Mouse (Mus musculus) CH12.LX (cell line): Measurements from ENCODE around the gene Btbd7. TPM values are rescaled to one million over a fixed set of nuclear protein-coding genes. Genes with fewer than 3 reads are reported as not detected.

Experiments used
- DNase-seq: peaks from one replicate; pipeline ENCODE4 v3.0.0-alpha.2; 2013; ENCODE audit errors: extremely low read depth
- H3K27ac ChIP-seq: 2 replicates; pipeline ENCODE4 v1.5.1; 2012; ENCODE audit warnings: low read depth, mild to moderate bottlenecking, control low read depth, moderate library complexity; ENCODE audit not compliant: insufficient read depth
- H3K27me3 ChIP-seq: replicated peaks from 2 replicates; pipeline ENCODE3; 2012; ENCODE audit warnings: inconsistent platforms
- H3K36me3 ChIP-seq, 2 experiments: replicated peaks in 1 of 2; 2 replicates each; pipeline versions ENCODE3 to v1.6.1; 2012; ENCODE audit warnings: inconsistent platforms in 1 of 2, low read length in 1 of 2, mild to moderate bottlenecking in 1 of 2, mixed read lengths in 1 of 2, moderate library complexity in 1 of 2; ENCODE audit not compliant: control insufficient read depth in 1 of 2, insufficient read depth in 1 of 2
- H3K4me1 ChIP-seq, 2 experiments: 2 replicates each; pipeline ENCODE4 v1.6.1; 2012; ENCODE audit warnings: inconsistent platforms in 1 of 2, moderate library complexity in 1 of 2; ENCODE audit not compliant: insufficient read depth in 2 of 2, control insufficient read depth in 1 of 2
- H3K4me2 ChIP-seq: 2 replicates; pipeline ENCODE4 v1.6.1; 2012; ENCODE audit warnings: low read depth, mild to moderate bottlenecking, control low read depth; ENCODE audit not compliant: poor library complexity, insufficient read depth, severe bottlenecking
- H3K4me3 ChIP-seq, 3 experiments: fragments of 150-350 bp in 1 of 3; sonication (generic) in 1 of 3; replicated peaks in 1 of 3; 2 replicates each; pipeline versions ENCODE3 to v1.5.1; 2011 to 2012; ENCODE audit warnings: low read depth in 2 of 3, low read length in 2 of 3, mild to moderate bottlenecking in 2 of 3, moderate library complexity in 2 of 3, control low read depth in 1 of 3, improper control_type of control experiment in 1 of 3, inconsistent platforms in 1 of 3, mixed read lengths in 1 of 3; ENCODE audit not compliant: poor library complexity in 1 of 3
- H3K79me2 ChIP-seq: replicated peaks from 2 replicates; pipeline ENCODE4 v1.6.1; 2012; ENCODE audit warnings: mild to moderate bottlenecking, moderate library complexity; ENCODE audit not compliant: control insufficient read depth, poor library complexity, insufficient read depth, severe bottlenecking; ENCODE audit errors: extremely low read depth
- H3K9ac ChIP-seq: 2 replicates; pipeline ENCODE4 v1.6.1; 2012; ENCODE audit warnings: low read depth, mild to moderate bottlenecking, control low read depth, moderate library complexity; ENCODE audit not compliant: insufficient read depth
- H3K9me3 ChIP-seq: replicated peaks from 2 replicates; pipeline ENCODE3; 2012; ENCODE audit warnings: low read length, inconsistent platforms, mixed read lengths
- CHD2 ChIP-seq: IDR thresholded peaks from 2 replicates; pipeline ENCODE4 v1.6.1; 2011; ENCODE audit warnings: low read length, improper control_type of control experiment
- CTCF ChIP-seq, 2 experiments: IDR thresholded peaks in 1 of 2; conservative IDR thresholded peaks in 1 of 2; 2 replicates each; pipeline ENCODE4 v1.5.1; 2011 to 2012; ENCODE audit warnings: low read depth in 2 of 2, low read length in 2 of 2, improper control_type of control experiment in 1 of 2, inconsistent platforms in 1 of 2, mild to moderate bottlenecking in 1 of 2, moderate library complexity in 1 of 2
- EP300 ChIP-seq: IDR thresholded peaks from 2 replicates; pipeline ENCODE4 v1.6.1; 2011; ENCODE audit warnings: low read length, improper control_type of control experiment
- ETS1 ChIP-seq: conservative IDR thresholded peaks from 2 replicates; pipeline ENCODE4 v1.6.1; 2012; ENCODE audit warnings: low read depth, mild to moderate bottlenecking, inconsistent platforms, low read length, improper control_type of control experiment, moderate library complexity
- GABPA ChIP-seq: IDR thresholded peaks from 2 replicates; pipeline ENCODE4 v1.6.1; 2012; ENCODE audit warnings: low read depth, low read length, improper control_type of control experiment, inconsistent platforms; ENCODE audit not compliant: insufficient replicate concordance
- MAX ChIP-seq: IDR thresholded peaks from 2 replicates; pipeline ENCODE4 v1.6.1; 2011; ENCODE audit warnings: low read length, improper control_type of control experiment
- MAZ ChIP-seq: IDR thresholded peaks from 2 replicates; pipeline ENCODE4 v1.6.1; 2012; ENCODE audit warnings: low read depth, mild to moderate bottlenecking, inconsistent platforms, low read length, improper control_type of control experiment, moderate library complexity
- MEF2A ChIP-seq: IDR thresholded peaks from 2 replicates; pipeline ENCODE4 v1.6.1; 2014; ENCODE audit warnings: low read depth, mild to moderate bottlenecking, inconsistent platforms, low read length, improper control_type of control experiment, borderline replicate concordance
- MXI1 ChIP-seq: IDR thresholded peaks from 2 replicates; pipeline ENCODE4 v1.6.1; 2011; ENCODE audit warnings: mild to moderate bottlenecking, low read depth, low read length, improper control_type of control experiment
- MYC ChIP-seq: IDR thresholded peaks from 2 replicates; pipeline ENCODE4 v1.6.1; 2011; ENCODE audit warnings: low read depth, mild to moderate bottlenecking, improper control_type of control experiment, low read length
- NELFE ChIP-seq: IDR thresholded peaks from 2 replicates; pipeline ENCODE4 v1.6.1; 2011; ENCODE audit warnings: low read depth, low read length, improper control_type of control experiment
- NRF1 ChIP-seq: IDR thresholded peaks from 2 replicates; pipeline ENCODE4 v1.6.1; 2014; ENCODE audit warnings: low read depth, mild to moderate bottlenecking, inconsistent platforms, low read length, improper control_type of control experiment, moderate library complexity
- POLR2A ChIP-seq: IDR thresholded peaks from 2 replicates; pipeline ENCODE4 v1.6.1; 2011; ENCODE audit warnings: low read depth, mild to moderate bottlenecking, improper control_type of control experiment, low read length
- POLR2AphosphoS2 ChIP-seq: IDR thresholded peaks from 2 replicates; pipeline ENCODE4 v1.6.1; 2011; ENCODE audit warnings: low read depth, low read length, improper control_type of control experiment
- RAD21 ChIP-seq: IDR thresholded peaks from 2 replicates; pipeline ENCODE4 v1.6.1; 2011; ENCODE audit warnings: low read depth, mild to moderate bottlenecking, low read length, improper control_type of control experiment, moderate library complexity
- SIN3A ChIP-seq: IDR thresholded peaks from 2 replicates; pipeline ENCODE4 v1.6.1; 2012; ENCODE audit warnings: low read length, improper control_type of control experiment, inconsistent platforms
- SMC3 ChIP-seq: IDR thresholded peaks from 2 replicates; pipeline ENCODE4 v1.6.1; 2011; ENCODE audit warnings: low read depth, low read length, improper control_type of control experiment
- TCF12 ChIP-seq: IDR thresholded peaks from 2 replicates; pipeline ENCODE4 v1.6.1; 2014; ENCODE audit warnings: low read depth, mild to moderate bottlenecking, inconsistent platforms, low read length, improper control_type of control experiment
- UBTF ChIP-seq: IDR thresholded peaks from 2 replicates; pipeline ENCODE4 v1.6.1; 2012; ENCODE audit warnings: low read depth, mild to moderate bottlenecking, inconsistent platforms, low read length, improper control_type of control experiment, moderate library complexity
- ZC3H11A ChIP-seq: IDR thresholded peaks from 2 replicates; pipeline ENCODE4 v1.6.1; 2012; ENCODE audit warnings: low read depth, mild to moderate bottlenecking, inconsistent platforms, low read length, improper control_type of control experiment
- ZKSCAN1 ChIP-seq: IDR thresholded peaks from 2 replicates; pipeline ENCODE4 v1.6.1; 2012; ENCODE audit warnings: low read depth, inconsistent platforms, low read length, improper control_type of control experiment, borderline replicate concordance
- dilution Hi-C: fragments of 300-500 bp; cut with MboI; formaldehyde crosslinking; loops from 2 replicates; pipeline ENCODE4 v1.14.3; 2020; ENCODE audit warnings: low sequenced_read_pairs; ENCODE audit not compliant: extremely low pct_unique_long_range_greater_than_20kb, extremely low pct_ligation_motif_present
- in situ Hi-C: fragments of 300-500 bp; cut with MboI; formaldehyde crosslinking; loops from 3 replicates; pipeline ENCODE4 v1.14.3; 2019; ENCODE audit warnings: low sequenced_read_pairs, low pct_ligation_motif_present, low pct_unique_long_range_greater_than_20kb, mixed read lengths
- polyA plus RNA-seq: library from polyadenylated mRNA; unstranded; fragments of >175 nt; gene quantifications from 2 replicates; pipeline ENCODE4 v1.2.1, GENCODE M21; 2012; ENCODE audit warnings: low read depth; ENCODE audit not compliant: insufficient read length
- total RNA-seq, 2 experiments: library from RNA; depleted of rRNA; stranded (reverse); fragments of 300-350 nt in 1 of 2; fragments of >200 nt in 1 of 2; gene quantifications; 2 replicates each; pipeline ENCODE4 v1.2.3; 2012 to 2014

Gene Btbd7
- total and polyA plus RNA-seq, 3 experiments, result 3.6 to 7.2 (median 5.1) TPM

- H3K4me3 ChIP-seq, result no peak overlapping the region
- H3K27me3 ChIP-seq, result no peaks in the 10 kb centered on the region
- H3K4me1 ChIP-seq, result peaks cover 2 to 25% of the 10 kb centered on the region in 2 experiments; a peak in 3 of 4 replicates
- peaks cover 2% of the 10 kb centered on the region for H3K9me3 ChIP-seq
- dilution Hi-C loops (no loop called here), in situ Hi-C loops (no loop called here)
- no peak overlapping the region for H3K27ac ChIP-seq
- no peak overlapping the region for H3K9ac ChIP-seq
- no peaks in the 10 kb centered on the region; the same call in 1 of the 2 replicates for H3K79me2 ChIP-seq
- TF ChIP-seq MAZ, result no peak
- peak in 1 of 2 experiments; percentile 60; a peak in 2 of 4 replicates for TF ChIP-seq CTCF (conservative IDR thresholded peaks at IDR 0.05 in 1 of 2, IDR thresholded peaks at IDR 0.05 in 1 of 2; ENCODE audit: low read depth in 2 of 2, low read length in 2 of 2)
- TF ChIP-seq ZKSCAN1, result no peak
- no peak for TF ChIP-seq SIN3A
- no peak for TF ChIP-seq MAX
- no peak for TF ChIP-seq ETS1
- no peak for TF ChIP-seq NRF1
- TF ChIP-seq RAD21, result peak; percentile 57
- TF ChIP-seq POLR2AphosphoS2, result no peak
- H3K36me3 ChIP-seq, result peaks cover 63 to 92% of the 10 kb centered on the region in 2 experiments
- no peak for DNase-seq
- H3K4me2 ChIP-seq, result no peak overlapping the region
These were observed 109.3 kb downstream of the Btbd7 start for GRCm38 (mm10) chr12:102769000-102769399.

- Histone ChIP-seq H3K4me2 (no peak overlapping the region), H3K4me1 (peaks cover 6 to 60% of the 10 kb centered on the region in 2 experiments; a peak in 3 of 4 replicates), H3K27me3 (no peaks in the 10 kb centered on the region), H3K36me3 (peaks cover 31 to 63% of the 10 kb centered on the region in 2 experiments), H3K9ac (no peak overlapping the region), H3K9me3 (no peaks in the 10 kb centered on the region), H3K27ac (no peak overlapping the region), H3K79me2 (peaks cover 28% of the 10 kb centered on the region), H3K4me3 (no peak overlapping the region)
- DNase-seq, result no peak
- in situ Hi-C loops (no loop called here), dilution Hi-C loops (no loop called here)
- no peak for TF ChIP-seq ZC3H11A
- TF ChIP-seq EP300, result no peak
- TF ChIP-seq ETS1, result no peak
- no peak for TF ChIP-seq UBTF
- no peak for TF ChIP-seq SMC3
- TF ChIP-seq NELFE, result no peak
- no peak for TF ChIP-seq MEF2A
- TF ChIP-seq MAX, result no peak
- no peak for TF ChIP-seq MAZ
- TF ChIP-seq CHD2, result no peak
- TF ChIP-seq GABPA, result no peak
- no peak for TF ChIP-seq MYC
- no peak for TF ChIP-seq SIN3A
- TF ChIP-seq MXI1, result no peak
- TF ChIP-seq POLR2A, result no peak
- TF ChIP-seq TCF12, result no peak
These were observed 114.6 kb downstream of the Btbd7 start for GRCm38 (mm10) chr12:102763696-102764095.
